Mouse (Mus musculus) kidney, adult 11 months (tissue): ENCODE measurements around the gene Med23.

ENCODE experiments used
- DNase-seq: peaks from one replicate; pipeline ENCODE4 v3.0.0; 2022

Med23 gene

DNA sequence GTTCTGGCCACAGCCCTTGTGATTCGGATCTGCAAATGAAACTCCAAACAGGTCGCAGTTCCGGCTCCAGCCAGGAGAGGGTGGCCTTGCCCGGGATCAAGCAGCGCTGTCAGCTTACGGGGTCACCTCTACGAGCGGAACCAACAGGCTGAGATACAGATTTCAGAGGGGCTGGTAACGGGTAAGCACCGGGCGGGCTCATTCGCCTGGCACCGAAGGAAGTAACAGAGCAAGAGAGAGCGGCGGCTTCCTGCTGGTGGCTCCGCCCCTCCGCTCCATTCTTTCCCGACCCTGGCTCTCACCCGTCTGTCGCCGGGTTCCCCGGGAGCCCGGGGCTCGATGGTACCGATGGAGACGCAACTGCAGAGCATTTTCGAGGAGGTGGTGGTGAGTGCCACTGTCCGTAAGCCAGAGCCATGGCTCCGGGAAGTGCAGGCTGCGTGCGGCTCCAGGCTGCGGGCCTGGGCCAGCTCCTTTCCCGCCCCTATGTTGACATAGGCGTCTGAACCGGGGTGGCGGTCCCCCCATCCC, at the start of gene Med23:
Gene Med23, plus strand, starts transcription at position 227 of the 531 bp plus-strand sequence.
- peak; percentile 98 for DNase-seq

- DNase-seq = no peak
These were observed 47.7 kb upstream of the Med23 start for GRCm38 (mm10) chr10:24821990-24822676.

GRCm38 (mm10) chr10:24822842-24823241, 46.9 kb upstream of the Med23 start:
- DNase-seq = no peak

DNA sequence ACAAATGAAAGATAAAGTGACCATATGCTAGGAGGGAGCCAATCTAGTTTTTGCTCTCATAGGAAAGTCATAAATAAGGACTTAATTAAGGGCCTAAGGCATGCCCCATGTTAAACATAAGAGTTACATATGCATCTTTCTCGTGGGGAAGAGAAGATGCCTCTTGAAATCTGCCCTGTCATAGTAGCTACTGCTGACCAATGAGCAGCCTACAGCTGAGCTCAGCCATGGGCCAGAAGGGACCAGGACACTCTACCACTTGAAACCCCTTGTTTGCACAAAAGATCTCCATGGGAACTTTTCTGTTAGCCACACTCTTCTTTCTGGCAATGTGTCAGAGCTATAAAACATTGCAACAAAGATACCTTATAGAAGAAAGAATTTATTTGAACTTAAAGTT, 46.5 kb upstream of the Med23 start:
- DNase-seq = no peak

GRCm38 (mm10) chr10:24823697-24824535, 45.9 kb upstream of the Med23 start:
- no peak for DNase-seq

DNA sequence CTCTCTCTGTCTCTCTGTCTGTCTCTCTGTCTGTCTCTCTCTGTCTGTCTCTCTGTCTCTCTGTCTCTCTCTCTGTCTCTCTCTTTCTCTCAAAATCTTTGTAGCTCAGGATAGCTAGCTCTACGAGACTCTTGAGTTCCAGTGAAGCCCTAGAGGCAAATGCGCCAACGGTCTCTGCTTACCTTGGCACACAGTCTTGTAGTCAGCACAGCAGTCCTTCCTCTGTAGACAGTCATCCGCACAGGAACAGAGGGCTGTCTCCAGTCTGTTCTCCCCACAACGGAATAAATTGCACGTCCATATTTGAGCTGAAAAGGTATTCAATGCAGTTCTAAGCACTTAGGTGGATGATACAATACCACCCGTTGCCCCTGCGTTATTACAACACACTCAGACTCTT, 45.2 kb upstream of the Med23 start:
- DNase-seq = no peak

DNA sequence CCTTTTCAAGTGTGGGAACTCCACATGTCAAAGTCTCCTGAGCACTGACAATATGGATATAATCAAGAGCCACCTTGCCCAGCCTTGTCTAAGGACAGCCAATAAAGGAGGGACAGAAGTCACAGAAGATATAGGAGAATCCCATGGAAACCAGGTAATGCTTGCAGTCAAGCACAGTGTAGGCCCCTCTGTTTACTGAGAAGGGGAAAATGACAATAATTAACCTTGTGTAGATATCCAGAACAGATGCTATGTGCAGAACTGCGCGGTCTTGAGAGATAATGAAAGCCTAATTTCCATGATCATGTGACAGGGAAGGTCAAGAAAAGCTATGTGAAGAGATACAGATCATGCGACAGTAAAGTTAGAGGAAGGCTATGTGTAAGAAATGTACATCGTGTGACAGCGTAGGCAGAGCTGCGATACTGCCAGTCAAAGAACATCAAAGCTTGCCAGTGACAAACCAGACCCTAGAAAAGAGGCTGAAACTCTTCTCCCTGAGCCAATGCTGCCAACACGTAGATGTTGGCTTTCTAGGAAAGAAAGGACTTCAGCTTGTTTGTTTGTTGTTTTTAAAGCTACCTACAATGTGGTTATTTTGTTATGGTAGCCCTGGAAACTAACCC, 44.2 kb upstream of the Med23 start:
- DNase-seq = no peak

GRCm38 (mm10) chr10:24826130-24826529, 43.7 kb upstream of the Med23 start:
- DNase-seq = no peak

GRCm38 (mm10) chr10:24828136-24828535, 41.6 kb upstream of the Med23 start:
- no peak for DNase-seq

- no peak for DNase-seq
These were observed 39.3 kb upstream of the Med23 start for GRCm38 (mm10) chr10:24830448-24830847.

DNA sequence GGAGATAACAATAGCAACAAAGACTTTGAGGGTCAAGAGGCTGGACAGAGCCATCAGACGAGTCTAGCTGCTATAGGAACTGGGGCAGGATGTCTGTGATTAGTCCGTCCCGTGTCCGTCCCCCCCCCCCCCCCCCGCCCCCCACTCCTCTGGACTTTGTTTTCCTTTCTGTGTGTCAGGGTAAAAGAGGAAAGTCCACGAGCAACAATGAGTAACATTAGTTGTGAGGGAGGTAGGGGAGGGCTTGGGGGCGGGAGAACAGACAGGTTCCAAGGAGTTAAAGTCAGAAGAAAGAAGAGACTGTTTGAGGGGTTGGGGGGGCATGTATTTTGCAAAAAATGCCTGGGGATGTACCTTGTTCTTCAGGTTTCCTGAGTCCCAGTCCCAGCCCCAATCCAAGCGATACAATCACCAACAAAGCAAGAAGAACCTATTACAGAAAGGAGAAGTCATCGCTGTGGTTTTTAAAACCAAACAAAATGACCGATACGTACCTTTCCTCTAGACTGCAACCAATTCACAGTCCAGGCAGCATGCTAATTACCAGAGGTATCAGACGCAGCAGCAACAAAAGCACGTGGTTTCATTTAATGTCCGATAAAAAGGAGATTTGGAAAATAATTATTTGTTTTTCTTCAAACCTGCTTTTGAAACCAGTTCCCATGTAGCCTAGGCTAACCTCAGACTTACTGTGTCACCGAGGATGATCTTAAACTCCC, 38.2 kb upstream of the Med23 start:
- DNase-seq = no peak

DNA sequence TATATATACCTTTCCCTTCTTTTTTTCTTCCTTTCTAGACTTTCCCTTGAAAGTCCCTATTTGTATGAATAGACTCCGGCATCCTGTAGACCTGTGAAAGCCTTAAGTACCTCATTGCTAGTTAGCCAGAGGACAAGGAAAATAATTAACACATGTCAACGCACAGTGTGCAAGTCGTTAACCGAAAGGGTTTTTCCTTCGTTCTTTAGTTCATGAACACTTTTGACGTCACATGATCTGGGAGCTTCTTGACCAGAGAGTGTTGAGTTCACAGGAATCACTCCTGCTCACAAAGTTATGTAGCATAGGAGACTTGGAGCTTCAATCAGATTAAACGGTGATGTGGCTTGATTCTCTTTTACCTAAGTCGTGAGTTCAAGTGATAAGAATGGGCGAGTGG, 37.5 kb upstream of the Med23 start:
- peak; percentile 33 for DNase-seq

DNA sequence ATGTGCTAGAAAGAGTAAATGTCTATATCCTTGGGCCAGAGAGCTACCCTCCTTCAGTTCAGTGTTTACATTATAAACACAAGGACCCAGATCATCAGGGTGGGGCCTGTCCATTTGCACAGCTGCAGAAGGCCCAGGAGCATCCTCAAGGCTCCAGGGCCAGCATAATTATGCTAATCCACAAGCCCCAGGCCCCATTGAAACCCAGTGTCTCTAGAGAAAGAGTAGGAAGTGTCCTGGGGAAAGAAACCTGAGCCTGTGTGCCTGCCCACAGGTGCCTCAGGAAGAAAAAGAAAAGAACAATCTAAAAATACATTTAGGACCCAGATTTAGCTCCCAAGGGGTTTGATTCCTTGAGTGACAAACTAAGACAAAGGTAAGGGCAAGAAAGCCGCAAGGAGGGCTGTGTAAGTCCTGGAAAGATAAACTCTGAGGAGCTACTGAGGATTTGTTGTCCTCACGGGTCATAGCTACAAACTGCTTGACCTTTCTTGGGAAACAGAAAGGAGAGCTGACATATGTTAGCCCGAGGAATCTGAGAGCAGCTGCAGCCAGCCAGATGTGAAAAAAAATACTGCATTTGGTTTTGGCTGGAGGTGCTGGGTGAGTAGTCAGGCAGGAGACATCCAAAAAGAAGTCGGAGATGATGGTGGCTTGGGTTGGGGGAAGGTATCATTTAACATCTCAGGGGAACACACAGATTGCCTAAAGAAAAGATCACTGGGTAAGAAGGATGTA, 35.0 kb upstream of the Med23 start:
- DNase-seq = no peak

GRCm38 (mm10) chr10:24835702-24836342, 34.0 kb upstream of the Med23 start:
- peak; percentile 18 for DNase-seq

- DNase-seq = no peak
These were observed 33.3 kb upstream of the Med23 start for GRCm38 (mm10) chr10:24836366-24837038.

GRCm38 (mm10) chr10:24840795-24841194, 29.0 kb upstream of the Med23 start:
- DNase-seq = no peak

- peak; percentile 37 for DNase-seq
These were observed 27.8 kb upstream of the Med23 start for GRCm38 (mm10) chr10:24841998-24842397.

GRCm38 (mm10) chr10:24842676-24843075, 27.1 kb upstream of the Med23 start, which contains the start of gene Enpp3:
Gene Enpp3 (minus strand): TSS chr10:24842823.
- peak; percentile 8 for DNase-seq

DNA sequence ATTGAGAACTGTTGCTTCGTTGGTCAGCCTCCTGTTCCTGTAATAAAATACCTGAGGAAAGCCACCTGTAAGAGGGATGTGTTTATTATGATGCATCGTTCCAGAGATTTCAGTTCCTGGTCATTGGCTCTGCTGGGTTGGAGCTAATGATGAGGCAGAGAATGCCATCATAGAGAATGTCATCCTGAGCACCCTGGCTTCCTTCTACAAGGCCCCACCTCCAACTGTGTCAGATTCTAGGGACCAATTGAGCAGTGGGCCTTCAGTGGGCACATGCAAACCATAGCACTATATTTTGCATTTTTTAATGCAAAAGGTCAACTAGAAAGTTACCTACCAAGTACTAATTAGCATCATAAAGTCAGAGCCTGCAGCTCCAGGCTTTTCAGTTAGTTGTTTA, 6.6 kb upstream of the Med23 start:
- no peak for DNase-seq

- no peak for DNase-seq
These were observed 5.4 kb upstream of the Med23 start for GRCm38 (mm10) chr10:24864434-24864833.

DNA sequence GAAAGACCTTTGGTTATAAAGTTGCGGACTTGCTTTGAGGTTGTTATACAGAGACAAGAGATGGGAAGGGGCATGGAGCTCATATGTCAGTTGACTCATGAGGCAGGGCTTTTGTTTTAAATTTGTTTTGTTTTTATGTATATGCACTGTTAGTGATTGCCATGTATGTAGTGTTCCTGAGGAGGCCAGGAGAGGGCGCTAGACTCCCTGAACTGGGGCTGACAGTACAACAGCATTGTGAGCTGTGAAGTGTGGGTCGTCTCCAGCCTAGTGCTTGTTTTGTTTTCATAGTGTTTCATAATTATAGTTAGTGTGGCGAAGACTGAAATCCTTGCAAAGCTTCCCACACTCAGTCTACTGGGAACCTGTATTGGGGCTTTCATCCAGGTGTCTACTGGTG, 3.8 kb downstream of the Med23 start:
- no peak for DNase-seq
